Mouse (Mus musculus): ENCODE measurements around the gene Epn2. TPM values are rescaled to one million over a fixed set of nuclear protein-coding genes. Genes with fewer than 3 reads are reported as not detected.
A peak's percentile ranks its signal among the peaks of the same experiment; 100 is the strongest.

The Epn2 gene
- 100 to 1,000 TPM; 178 to 185 TPM for total RNA-seq (2021)

GRCm38 (mm10) chr11:61578983-61579877 is at the start of gene Epn2:
Gene Epn2, minus strand, starts transcription at chr11:61579687.
- peak; percentile 72 to 75 for DNase-seq

GRCm38 (mm10) chr11:61626509-61626908 is 47.0 kb upstream of the Epn2 start:
- DNase-seq = no peak

GRCm38 (mm10) chr11:61625136-61625535 is 45.6 kb upstream of the Epn2 start:
- DNase-seq = no peak

DNA sequence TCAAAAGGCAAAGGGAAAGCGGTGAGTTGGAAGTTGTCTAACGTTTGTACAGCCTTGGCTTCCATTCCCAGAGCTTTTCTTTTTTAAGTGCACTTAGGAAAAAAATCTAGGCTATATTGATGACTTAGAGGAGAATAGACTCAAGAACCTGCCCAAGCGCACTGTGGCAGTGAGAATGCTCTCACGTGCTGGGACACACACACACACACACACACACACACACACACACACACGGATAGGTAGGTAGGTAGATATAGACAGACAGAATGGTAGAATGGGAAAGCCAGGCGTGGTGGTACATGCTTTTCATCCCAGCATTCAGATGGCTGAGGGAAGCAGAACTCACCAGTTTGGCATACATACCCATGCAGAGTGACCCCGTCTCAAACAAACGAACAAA is 41.3 kb upstream of the Epn2 start:
- no peak for DNase-seq

DNA sequence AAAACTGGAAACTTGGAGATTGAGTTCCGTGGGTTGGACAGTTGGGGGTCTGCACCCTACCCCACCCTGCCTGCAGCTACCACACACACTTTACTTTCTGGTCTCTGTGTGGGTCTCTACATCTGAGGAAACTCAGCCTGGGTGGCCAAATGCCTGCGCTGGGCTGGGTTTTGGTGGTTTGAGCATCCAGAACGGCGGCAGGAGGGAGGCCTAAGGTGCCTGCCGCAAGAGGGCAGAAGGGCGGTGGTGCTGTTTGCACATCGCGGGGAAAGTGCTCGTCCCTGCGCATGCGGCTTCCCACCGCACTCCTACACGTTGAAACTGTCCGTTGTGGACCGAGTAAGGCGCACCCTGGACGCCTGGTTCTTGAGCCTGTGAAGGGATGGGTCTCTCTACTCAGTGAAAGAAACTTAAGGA is 40.8 kb upstream of the Epn2 start:
- DNase-seq = peak; percentile 81 to 83

DNA sequence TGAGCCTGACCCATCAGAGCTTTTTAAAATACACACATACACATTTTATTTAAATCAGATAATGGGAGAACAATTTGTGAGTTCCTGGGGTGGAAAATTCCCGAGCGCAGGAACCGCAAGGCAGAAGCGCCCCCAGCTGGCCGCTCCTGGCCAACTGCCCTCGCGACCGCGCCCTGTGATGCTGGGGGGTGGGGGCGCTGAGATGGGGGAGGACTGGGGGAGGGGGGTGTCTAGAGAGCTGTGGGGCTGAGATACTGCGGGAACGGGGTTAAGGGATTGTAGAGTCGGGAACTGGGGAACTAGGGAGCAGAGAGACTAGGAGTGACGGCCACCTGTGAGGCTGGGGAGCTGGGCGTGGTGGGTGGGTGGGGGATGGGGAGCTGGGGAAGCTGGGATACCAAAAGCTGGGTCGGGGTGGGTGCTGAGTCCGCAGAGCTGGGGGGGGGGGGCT is 40.3 kb upstream of the Epn2 start:
- DNase-seq = peak; percentile 75 to 76

GRCm38 (mm10) chr11:61619356-61619755 is 39.9 kb upstream of the Epn2 start:
- DNase-seq = no peak

DNA sequence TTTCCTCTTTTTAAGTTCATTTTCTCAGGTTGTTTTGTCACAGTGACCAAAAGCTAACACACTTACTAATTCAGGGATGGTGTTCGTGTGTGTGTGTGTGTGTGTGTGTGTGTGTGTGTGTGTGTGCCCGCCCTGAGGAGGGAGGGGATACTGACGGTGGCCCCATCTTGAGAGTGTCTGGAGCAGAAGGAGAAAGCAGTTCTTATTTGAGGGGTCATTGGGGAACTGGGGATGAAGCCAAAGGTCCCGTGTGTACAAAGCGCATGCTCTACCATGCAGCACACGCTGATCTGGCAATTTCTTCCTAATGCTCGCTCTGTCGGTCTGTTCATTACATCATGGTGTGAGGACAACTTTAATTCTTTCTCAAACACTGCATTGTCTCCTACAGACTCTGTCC is 39.1 kb upstream of the Epn2 start:
- DNase-seq = no peak

- no peak for DNase-seq
Measured at GRCm38 (mm10) chr11:61618131-61618530, 38.6 kb upstream of the Epn2 start.

GRCm38 (mm10) chr11:61617293-61617975 is 37.9 kb upstream of the Epn2 start:
- DNase-seq = no peak

- no peak for DNase-seq
Measured at GRCm38 (mm10) chr11:61616523-61617292, 37.2 kb upstream of the Epn2 start.

- no peak for DNase-seq
Measured at GRCm38 (mm10) chr11:61615686-61616522, 36.4 kb upstream of the Epn2 start.

GRCm38 (mm10) chr11:61614401-61614800 is 34.9 kb upstream of the Epn2 start:
- no peak for DNase-seq

- no peak for DNase-seq
Measured at GRCm38 (mm10) chr11:61612116-61612635, 32.7 kb upstream of the Epn2 start.

- no peak for DNase-seq
Measured at GRCm38 (mm10) chr11:61611197-61611596, 31.7 kb upstream of the Epn2 start.

GRCm38 (mm10) chr11:61608072-61608471 is 28.6 kb upstream of the Epn2 start:
- DNase-seq = no peak

GRCm38 (mm10) chr11:61602705-61603104 is 23.2 kb upstream of the Epn2 start:
- DNase-seq = no peak

- DNase-seq = no peak
Measured at GRCm38 (mm10) chr11:61601465-61601864, 22.0 kb upstream of the Epn2 start.

DNA sequence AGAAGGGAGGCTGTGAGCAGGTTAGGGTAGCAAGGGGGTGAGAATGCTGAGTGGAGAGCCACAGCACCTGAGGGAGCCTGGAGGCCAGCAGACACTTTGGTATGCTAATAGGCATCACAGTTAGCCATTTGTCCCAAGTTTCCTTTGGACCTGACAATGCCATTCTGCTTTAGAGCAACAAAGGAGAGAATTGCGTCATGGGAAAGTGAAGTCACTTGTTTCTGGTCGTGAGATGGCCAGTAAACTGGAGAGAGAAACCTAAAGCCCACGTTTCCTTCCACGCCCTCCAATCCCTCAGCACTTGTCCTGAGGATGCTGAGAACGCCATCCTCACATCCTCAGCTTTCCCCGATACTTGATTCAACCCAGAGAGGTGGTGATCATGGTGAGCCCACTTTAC is 18.9 kb upstream of the Epn2 start:
- no peak for DNase-seq

DNA sequence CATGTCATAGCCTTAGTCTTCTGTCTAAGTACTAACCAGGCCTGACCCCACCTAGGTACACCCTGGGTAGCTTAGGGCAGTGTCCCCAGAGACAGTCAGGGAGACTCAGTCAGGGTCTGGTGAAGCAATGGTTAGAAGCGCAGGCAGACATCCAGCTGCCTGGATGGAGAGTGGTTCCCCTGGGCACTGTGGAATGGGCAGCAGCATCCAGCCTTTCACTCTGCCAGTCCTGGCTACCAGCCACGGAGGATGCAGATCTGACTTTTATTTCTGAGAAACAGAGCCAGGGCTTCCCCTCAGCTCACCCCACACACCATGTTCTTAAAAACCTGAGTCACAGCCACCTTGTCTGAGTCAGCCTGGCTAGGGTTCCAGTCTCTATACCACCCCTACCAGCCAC is 18.0 kb upstream of the Epn2 start:
- DNase-seq = no peak

- DNase-seq = no peak
Measured at GRCm38 (mm10) chr11:61593069-61593468, 13.6 kb upstream of the Epn2 start.

GRCm38 (mm10) chr11:61592061-61592460 is 12.6 kb upstream of the Epn2 start:
- DNase-seq = no peak

Measured in layer of hippocampus, postnatal 36 days (tissue).